Mouse (Mus musculus): Measurements from ENCODE around the gene Ddc. TPM values are rescaled to one million over a fixed set of nuclear protein-coding genes. Genes with fewer than 3 reads are reported as not detected.

Gene Ddc
- polyA plus RNA-seq, 1 experiment from 2014 or later, result 13.4 TPM

DNA sequence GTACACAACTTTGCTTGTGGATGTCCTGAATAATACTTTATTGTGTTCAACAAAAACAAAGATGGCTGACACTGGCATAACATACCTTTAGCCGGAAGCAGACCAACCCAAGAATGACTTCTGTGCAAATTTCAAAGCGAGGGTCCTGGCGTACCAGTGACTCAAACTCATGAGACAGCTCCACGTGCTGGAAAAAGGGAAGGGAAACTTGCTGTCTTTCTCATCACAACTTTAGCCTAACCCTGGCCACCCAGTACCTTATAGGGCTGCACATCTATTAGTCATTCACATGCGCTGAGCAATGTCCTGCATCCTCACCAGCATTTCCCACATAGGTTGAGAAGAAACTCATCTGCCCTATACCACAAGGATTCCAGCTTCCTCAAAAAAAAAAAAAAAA is 78.7 kb downstream of the Ddc start:
- no peak for DNase-seq
- H3K36me3 ChIP-seq (ENCODE audit: insufficient read depth), result no peaks in the 10 kb centered on the region
- WGBS, result 89% methylated on average over 5 of the region's 5 CpGs

GRCm38 (mm10) chr11:11818797-11819196 is 79.1 kb downstream of the Ddc start:
- H3K9ac ChIP-seq, result no peak overlapping the region
- no peak overlapping the region for H3K4me2 ChIP-seq
- no peak overlapping the region for H3K27ac ChIP-seq (ENCODE audit: low read depth)
- DNase-seq (no peak), ATAC-seq (ENCODE audit: insufficient read depth) (no peak)
- H3K36me3 ChIP-seq (ENCODE audit: insufficient read depth), result no peaks in the 10 kb centered on the region
- H3K27me3 ChIP-seq (ENCODE audit: insufficient read depth, low read length), result no peaks in the 10 kb centered on the region
- H3K4me3 ChIP-seq (ENCODE audit: low read depth, low read length), result no peak overlapping the region
- TF ChIP-seq CTCF (IDR thresholded peaks at IDR 0.05; ENCODE audit: low read depth), result no peak
- 80% methylated on average over 6 of the region's 6 CpGs for WGBS
- no peaks in the 10 kb centered on the region for H3K9me3 ChIP-seq (ENCODE audit: low read depth, low read length)
- H3K4me1 ChIP-seq (ENCODE audit: insufficient read depth), result peaks cover 29% of the 10 kb centered on the region

More for the DNA sequence above, 78.7 kb downstream of the Ddc start:
- TF ChIP-seq CTCF (IDR thresholded peaks at IDR 0.05; ENCODE audit: low read depth), result no peak
- Histone ChIP-seq H3K27ac (ENCODE audit: low read depth) (no peak overlapping the region), H3K4me1 (ENCODE audit: insufficient read depth) (peaks cover 33% of the 10 kb centered on the region), H3K4me3 (ENCODE audit: low read depth, low read length) (no peak overlapping the region), H3K4me2 (no peak overlapping the region), H3K27me3 (ENCODE audit: insufficient read depth, low read length) (no peaks in the 10 kb centered on the region), H3K9me3 (ENCODE audit: low read depth, low read length) (no peaks in the 10 kb centered on the region), H3K9ac (no peak overlapping the region)
- no peak for ATAC-seq (ENCODE audit: insufficient read depth)

- no peaks in the 10 kb centered on the region for H3K36me3 ChIP-seq (ENCODE audit: insufficient read depth)
- H3K4me2 ChIP-seq, result no peak overlapping the region
- no peak overlapping the region for H3K27ac ChIP-seq (ENCODE audit: low read depth)
- no peak overlapping the region for H3K9ac ChIP-seq
- 50% methylated on average over 3 of the region's 3 CpGs for WGBS
- H3K4me3 ChIP-seq (ENCODE audit: low read depth, low read length), result no peak overlapping the region
- H3K4me1 ChIP-seq (ENCODE audit: insufficient read depth), result peaks cover 3% of the 10 kb centered on the region
- no peaks in the 10 kb centered on the region for H3K27me3 ChIP-seq (ENCODE audit: insufficient read depth, low read length)
- H3K9me3 ChIP-seq (ENCODE audit: low read depth, low read length), result no peaks in the 10 kb centered on the region
- TF ChIP-seq CTCF (IDR thresholded peaks at IDR 0.05; ENCODE audit: low read depth), result no peak
- ATAC-seq (ENCODE audit: insufficient read depth), result no peak
- no peak for DNase-seq
Measured at GRCm38 (mm10) chr11:11815737-11816136, 82.2 kb downstream of the Ddc start.

- no peak overlapping the region for H3K9ac ChIP-seq
- peak overlapping the region; percentile 44 for H3K4me2 ChIP-seq
- no peaks in the 10 kb centered on the region for H3K27me3 ChIP-seq (ENCODE audit: insufficient read depth, low read length)
- H3K4me3 ChIP-seq (ENCODE audit: low read depth, low read length), result no peak overlapping the region
- H3K4me1 ChIP-seq (ENCODE audit: insufficient read depth), result peaks cover 6% of the 10 kb centered on the region; the same call in 1 of the 2 replicates
- no peaks in the 10 kb centered on the region for H3K9me3 ChIP-seq (ENCODE audit: low read depth, low read length)
- ATAC-seq (ENCODE audit: insufficient read depth), result no peak
- DNase-seq, result peak; percentile 94
- TF ChIP-seq CTCF (IDR thresholded peaks at IDR 0.05; ENCODE audit: low read depth), result peak; percentile 97
- H3K27ac ChIP-seq (ENCODE audit: low read depth), result no peak overlapping the region; the same call in 1 of the 2 replicates
- no peaks in the 10 kb centered on the region for H3K36me3 ChIP-seq (ENCODE audit: insufficient read depth)
- WGBS, result 20% methylated on average over 9 of the region's 9 CpGs
Measured at GRCm38 (mm10) chr11:11811906-11812480, 86.0 kb downstream of the Ddc start.

DNA sequence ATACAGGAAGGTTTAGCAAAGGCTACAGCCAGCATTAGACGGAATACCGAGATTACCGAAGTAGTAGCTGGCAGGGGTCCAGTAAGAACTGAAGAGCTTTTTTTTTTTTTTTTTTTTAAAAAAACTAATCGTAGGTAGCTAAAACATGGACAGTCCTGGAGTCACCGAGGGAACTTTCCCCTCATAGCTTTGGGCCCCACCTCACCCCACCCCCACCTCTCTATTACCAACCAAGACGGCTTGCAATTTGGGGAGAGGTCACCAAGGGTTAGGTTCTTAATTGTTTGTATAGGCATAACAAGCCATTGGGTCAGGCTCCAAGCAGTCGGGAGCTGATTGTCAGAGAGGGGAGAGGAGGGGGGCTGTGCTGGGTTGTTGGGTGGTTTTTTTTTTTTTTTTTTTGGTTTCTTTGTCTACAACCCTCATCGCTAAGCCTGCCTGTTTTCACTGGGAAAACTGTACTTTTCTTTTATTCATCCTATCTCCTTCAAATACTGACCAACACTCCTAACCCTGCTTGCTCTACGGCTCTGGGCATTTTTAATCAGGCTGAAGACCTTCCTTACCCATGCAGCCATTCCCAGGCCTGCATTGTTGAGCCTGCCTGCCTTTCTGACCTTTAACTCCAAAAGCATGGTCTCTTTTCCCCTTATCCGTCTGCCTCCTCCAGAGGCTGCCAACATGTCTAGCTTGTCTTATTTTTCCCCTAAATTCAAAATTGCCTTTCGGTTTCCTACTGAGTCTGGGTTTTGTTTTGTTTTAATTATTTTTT is 88.4 kb downstream of the Ddc start:
- H3K36me3 ChIP-seq (ENCODE audit: insufficient read depth), result peaks cover 19% of the 10 kb centered on the region
- no peaks in the 10 kb centered on the region for H3K27me3 ChIP-seq (ENCODE audit: insufficient read depth, low read length)
- ATAC-seq (ENCODE audit: insufficient read depth) (peak; percentile 15), DNase-seq (peak; percentile 65)
- peak overlapping the region; percentile 100 for H3K27ac ChIP-seq (ENCODE audit: low read depth)
- H3K9ac ChIP-seq, result peak overlapping the region; percentile 85
- peak overlapping the region; percentile 72 for H3K4me2 ChIP-seq
- peak overlapping the region; percentile 72 for H3K4me3 ChIP-seq (ENCODE audit: low read depth, low read length)
- 3% methylated on average over 11 of the region's 11 CpGs for WGBS
- peaks cover 6% of the 10 kb centered on the region; the same call in 1 of the 2 replicates for H3K4me1 ChIP-seq (ENCODE audit: insufficient read depth)
- TF ChIP-seq CTCF (IDR thresholded peaks at IDR 0.05; ENCODE audit: low read depth), result no peak
- no peaks in the 10 kb centered on the region for H3K9me3 ChIP-seq (ENCODE audit: low read depth, low read length)

- Histone ChIP-seq H3K27ac (ENCODE audit: low read depth) (peak within 1 kb of the TSS; percentile 100), H3K27me3 (ENCODE audit: insufficient read depth, low read length) (no peaks in the 10 kb centered on the region), H3K4me2 (peak within 1 kb of the TSS; percentile 72), H3K4me3 (ENCODE audit: low read depth, low read length) (peak within 1 kb of the TSS; percentile 72), H3K9me3 (ENCODE audit: low read depth, low read length) (no peaks in the 10 kb centered on the region), H3K36me3 (ENCODE audit: insufficient read depth) (peaks cover 26% of the 10 kb centered on the region), H3K9ac (peak within 1 kb of the TSS; percentile 85), H3K4me1 (ENCODE audit: insufficient read depth) (peaks cover 6% of the 10 kb centered on the region; the same call in 1 of the 2 replicates)
- WGBS, result under 1% methylated on average over 53 of the region's 53 CpGs
- DNase-seq (peak; percentile 100), ATAC-seq (ENCODE audit: insufficient read depth) (peak; percentile 96)
- TF ChIP-seq CTCF (IDR thresholded peaks at IDR 0.05; ENCODE audit: low read depth), result peak; percentile 37; the same call in 1 of the 2 replicates
Measured at GRCm38 (mm10) chr11:11808820-11809403, 89.0 kb downstream of the Ddc start, which contains the start of gene Fignl1. Gene Fignl1, minus strand, starts transcription at chr11:11808962.
